Mouse (Mus musculus): Measurements from ENCODE around the gene C2cd3. TPM values are rescaled to one million over a fixed set of nuclear protein-coding genes. Genes with fewer than 3 reads are reported as not detected.

C2cd3 gene
- polyA plus RNA-seq, 1 experiment = 28.9 TPM

DNA sequence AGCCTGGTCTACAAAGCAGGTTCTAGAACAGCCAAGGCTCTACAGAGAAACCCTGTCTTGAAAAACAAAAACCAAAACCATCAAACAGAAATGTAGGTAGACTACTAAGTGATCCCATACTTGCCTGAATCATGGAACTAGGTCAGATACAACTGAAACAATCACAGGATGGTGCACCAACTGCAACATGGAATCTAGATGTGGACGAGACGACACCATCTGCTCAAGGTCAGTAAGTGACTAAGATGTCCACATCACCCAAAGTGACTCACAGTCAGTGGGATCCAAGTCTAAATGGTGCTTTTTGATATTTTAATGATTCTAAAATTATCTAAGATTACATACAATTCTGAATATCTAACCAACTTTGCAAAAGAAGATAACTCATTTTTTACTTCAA, 36.1 kb upstream of the C2cd3 start:
- Histone ChIP-seq H3K9me3 (replicated peaks; ENCODE audit: control insufficient read depth, insufficient read depth, low read length, poor library complexity, severe bottlenecking) (no peaks in the 10 kb centered on the region), H3K9ac (ENCODE audit: low read depth, poor library complexity, severe bottlenecking) (no peak overlapping the region), H3K36me3 (ENCODE audit: control insufficient read depth, insufficient read depth, low read length, poor library complexity, severe bottlenecking) (peaks cover 10% of the 10 kb centered on the region), H3K4me3 (ENCODE audit: low read depth, low read length) (no peak overlapping the region), H3K27ac (ENCODE audit: insufficient read depth, low read length) (no peak overlapping the region), H3K27me3 (ENCODE audit: control insufficient read depth, insufficient read depth, low read length, poor library complexity, severe bottlenecking) (no peaks in the 10 kb centered on the region), H3K4me1 (ENCODE audit: control insufficient read depth, insufficient read depth, low read length) (no peaks in the 10 kb centered on the region)
- no peak for TF ChIP-seq EP300 (IDR thresholded peaks at IDR 0.05; ENCODE audit: insufficient read depth, low read depth, low read length)
- no peak for TF ChIP-seq POLR2A (IDR thresholded peaks at IDR 0.05; ENCODE audit: insufficient read depth, low read length)
- no peak for TF ChIP-seq CTCF (IDR thresholded peaks at IDR 0.05; ENCODE audit: low read depth, low read length)

DNA sequence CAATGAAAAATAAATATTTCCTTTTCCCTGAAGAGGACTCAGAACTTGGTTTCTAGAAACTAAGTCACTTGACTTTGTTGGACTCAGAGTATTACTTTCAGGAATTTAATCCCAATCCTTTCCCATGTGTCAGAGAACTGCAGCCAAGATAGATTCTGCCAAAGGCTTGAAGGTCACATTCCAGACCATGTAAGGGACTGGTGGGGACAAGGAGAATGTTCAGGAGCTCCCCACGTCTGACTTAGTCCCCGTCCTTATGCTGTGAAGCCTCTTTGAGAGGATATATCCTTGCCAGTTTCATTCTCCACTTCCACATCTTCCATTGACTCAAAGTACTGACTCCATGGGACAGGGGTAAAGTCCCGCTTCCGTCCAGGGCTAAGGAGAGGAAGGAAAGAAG, 17.0 kb upstream of the C2cd3 start:
- TF ChIP-seq EP300 (IDR thresholded peaks at IDR 0.05; ENCODE audit: insufficient read depth, low read depth, low read length) (no peak), POLR2A (IDR thresholded peaks at IDR 0.05; ENCODE audit: insufficient read depth, low read length) (no peak), CTCF (IDR thresholded peaks at IDR 0.05; ENCODE audit: low read depth, low read length) (no peak)
- Histone ChIP-seq H3K27ac (ENCODE audit: insufficient read depth, low read length) (no peak overlapping the region), H3K27me3 (ENCODE audit: control insufficient read depth, insufficient read depth, low read length, poor library complexity, severe bottlenecking) (no peaks in the 10 kb centered on the region), H3K36me3 (ENCODE audit: control insufficient read depth, insufficient read depth, low read length, poor library complexity, severe bottlenecking) (no peaks in the 10 kb centered on the region), H3K4me1 (ENCODE audit: control insufficient read depth, insufficient read depth, low read length) (no peaks in the 10 kb centered on the region), H3K4me3 (ENCODE audit: low read depth, low read length) (no peak overlapping the region), H3K9me3 (replicated peaks; ENCODE audit: control insufficient read depth, insufficient read depth, low read length, poor library complexity, severe bottlenecking) (no peaks in the 10 kb centered on the region), H3K9ac (ENCODE audit: low read depth, poor library complexity, severe bottlenecking) (no peak overlapping the region)

DNA sequence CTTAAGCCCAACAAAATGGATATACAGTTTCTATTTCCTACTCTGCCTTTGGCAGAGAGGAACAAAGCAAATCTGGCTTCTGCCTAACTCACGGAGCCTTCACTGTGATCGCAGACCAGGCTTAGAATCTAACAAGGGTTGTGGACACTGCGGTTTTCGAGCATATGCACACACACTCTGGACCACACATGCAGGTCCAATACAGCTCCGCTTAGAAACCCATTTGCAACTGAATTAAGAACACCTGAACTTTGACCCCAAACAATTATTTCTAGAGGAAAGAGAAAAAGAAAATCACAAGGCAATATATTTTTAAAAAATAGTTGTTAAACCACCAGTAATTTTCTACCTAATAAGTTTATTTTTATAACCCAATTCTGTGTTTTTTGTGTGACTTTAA, 15.7 kb upstream of the C2cd3 start:
- Histone ChIP-seq H3K27me3 (ENCODE audit: control insufficient read depth, insufficient read depth, low read length, poor library complexity, severe bottlenecking) (no peaks in the 10 kb centered on the region), H3K36me3 (ENCODE audit: control insufficient read depth, insufficient read depth, low read length, poor library complexity, severe bottlenecking) (no peaks in the 10 kb centered on the region), H3K9me3 (replicated peaks; ENCODE audit: control insufficient read depth, insufficient read depth, low read length, poor library complexity, severe bottlenecking) (no peaks in the 10 kb centered on the region), H3K4me1 (ENCODE audit: control insufficient read depth, insufficient read depth, low read length) (no peaks in the 10 kb centered on the region), H3K9ac (ENCODE audit: low read depth, poor library complexity, severe bottlenecking) (no peak overlapping the region), H3K27ac (ENCODE audit: insufficient read depth, low read length) (no peak overlapping the region), H3K4me3 (ENCODE audit: low read depth, low read length) (no peak overlapping the region)
- TF ChIP-seq EP300 (IDR thresholded peaks at IDR 0.05; ENCODE audit: insufficient read depth, low read depth, low read length) = no peak
- no peak for TF ChIP-seq CTCF (IDR thresholded peaks at IDR 0.05; ENCODE audit: low read depth, low read length)
- TF ChIP-seq POLR2A (IDR thresholded peaks at IDR 0.05; ENCODE audit: insufficient read depth, low read length) = no peak

DNA sequence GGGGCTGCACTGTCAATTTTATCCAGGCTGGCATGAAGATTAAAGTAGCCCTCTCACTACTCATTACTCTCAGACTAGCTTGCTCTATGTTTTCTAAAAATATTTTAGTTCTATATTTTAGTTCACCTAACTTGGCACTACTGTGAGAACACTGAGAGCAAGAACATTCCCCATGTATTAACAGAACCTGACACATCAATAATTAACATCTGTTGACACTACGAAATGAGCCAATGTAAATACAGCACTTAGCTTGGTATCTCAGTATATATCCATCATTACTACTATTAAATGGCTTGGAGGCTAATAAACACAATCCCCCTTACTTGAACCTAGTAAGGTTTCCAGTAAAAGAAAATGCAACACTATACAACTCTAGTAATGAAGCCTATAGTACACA, 15.3 kb upstream of the C2cd3 start:
- no peak overlapping the region for H3K4me3 ChIP-seq (ENCODE audit: low read depth, low read length)
- no peaks in the 10 kb centered on the region for H3K36me3 ChIP-seq (ENCODE audit: control insufficient read depth, insufficient read depth, low read length, poor library complexity, severe bottlenecking)
- no peaks in the 10 kb centered on the region for H3K4me1 ChIP-seq (ENCODE audit: control insufficient read depth, insufficient read depth, low read length)
- H3K9me3 ChIP-seq (replicated peaks; ENCODE audit: control insufficient read depth, insufficient read depth, low read length, poor library complexity, severe bottlenecking) = no peaks in the 10 kb centered on the region
- H3K27ac ChIP-seq (ENCODE audit: insufficient read depth, low read length) = no peak overlapping the region
- no peaks in the 10 kb centered on the region for H3K27me3 ChIP-seq (ENCODE audit: control insufficient read depth, insufficient read depth, low read length, poor library complexity, severe bottlenecking)
- TF ChIP-seq POLR2A (IDR thresholded peaks at IDR 0.05; ENCODE audit: insufficient read depth, low read length) (no peak), EP300 (IDR thresholded peaks at IDR 0.05; ENCODE audit: insufficient read depth, low read depth, low read length) (no peak), CTCF (IDR thresholded peaks at IDR 0.05; ENCODE audit: low read depth, low read length) (no peak)
- H3K9ac ChIP-seq (ENCODE audit: low read depth, poor library complexity, severe bottlenecking) = no peak overlapping the region

DNA sequence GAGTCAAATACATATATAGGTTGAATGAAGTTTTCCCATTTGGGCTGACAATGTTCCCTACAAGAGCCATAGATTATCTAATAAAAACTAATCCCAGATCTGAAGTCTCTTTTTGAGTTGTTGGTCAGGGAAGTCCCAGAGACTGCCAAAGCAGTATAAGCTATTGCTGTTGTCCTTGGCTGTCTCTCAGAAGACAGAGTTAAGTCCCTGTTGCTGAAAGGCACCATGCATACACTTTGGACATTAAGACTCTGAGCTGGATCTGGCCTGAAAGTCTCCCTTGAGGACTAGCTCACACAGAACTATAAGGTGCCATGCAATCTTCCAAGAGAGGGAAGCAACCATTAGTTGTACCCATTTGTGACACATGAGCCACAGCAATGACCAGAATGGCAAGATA, 14.2 kb upstream of the C2cd3 start:
- Histone ChIP-seq H3K27ac (ENCODE audit: insufficient read depth, low read length) (no peak overlapping the region), H3K36me3 (ENCODE audit: control insufficient read depth, insufficient read depth, low read length, poor library complexity, severe bottlenecking) (no peaks in the 10 kb centered on the region), H3K4me3 (ENCODE audit: low read depth, low read length) (no peak overlapping the region), H3K27me3 (ENCODE audit: control insufficient read depth, insufficient read depth, low read length, poor library complexity, severe bottlenecking) (no peaks in the 10 kb centered on the region), H3K9me3 (replicated peaks; ENCODE audit: control insufficient read depth, insufficient read depth, low read length, poor library complexity, severe bottlenecking) (no peaks in the 10 kb centered on the region), H3K4me1 (ENCODE audit: control insufficient read depth, insufficient read depth, low read length) (no peaks in the 10 kb centered on the region), H3K9ac (ENCODE audit: low read depth, poor library complexity, severe bottlenecking) (no peak overlapping the region)
- TF ChIP-seq POLR2A (IDR thresholded peaks at IDR 0.05; ENCODE audit: insufficient read depth, low read length) = no peak

DNA sequence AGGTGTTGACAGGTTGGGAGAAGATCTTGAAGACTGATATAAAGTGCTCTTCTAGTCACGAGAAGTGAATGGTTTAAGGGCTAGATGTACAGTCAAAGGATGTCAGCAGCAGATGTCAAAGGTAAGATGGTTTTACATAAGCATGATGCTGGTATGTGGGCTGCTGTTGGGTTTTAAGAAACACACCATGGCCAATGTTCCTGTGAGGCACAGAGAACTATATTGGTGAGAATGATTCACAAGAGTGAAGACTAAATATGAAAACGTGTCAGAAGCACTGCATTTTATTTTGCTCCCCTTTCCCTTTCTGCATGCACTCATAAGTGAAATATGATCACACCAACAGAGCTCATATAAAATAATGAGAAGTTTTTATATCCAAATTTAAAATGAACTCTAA, 8.9 kb upstream of the C2cd3 start:
- Histone ChIP-seq H3K36me3 (ENCODE audit: control insufficient read depth, insufficient read depth, low read length, poor library complexity, severe bottlenecking) (no peaks in the 10 kb centered on the region), H3K27me3 (ENCODE audit: control insufficient read depth, insufficient read depth, low read length, poor library complexity, severe bottlenecking) (no peaks in the 10 kb centered on the region), H3K9ac (ENCODE audit: low read depth, poor library complexity, severe bottlenecking) (no peak overlapping the region), H3K9me3 (replicated peaks; ENCODE audit: control insufficient read depth, insufficient read depth, low read length, poor library complexity, severe bottlenecking) (no peaks in the 10 kb centered on the region), H3K4me1 (ENCODE audit: control insufficient read depth, insufficient read depth, low read length) (peaks cover 2% of the 10 kb centered on the region), H3K4me3 (ENCODE audit: low read depth, low read length) (no peak overlapping the region), H3K27ac (ENCODE audit: insufficient read depth, low read length) (no peak overlapping the region)
- TF ChIP-seq EP300 (IDR thresholded peaks at IDR 0.05; ENCODE audit: insufficient read depth, low read depth, low read length) (no peak), POLR2A (IDR thresholded peaks at IDR 0.05; ENCODE audit: insufficient read depth, low read length) (no peak), CTCF (IDR thresholded peaks at IDR 0.05; ENCODE audit: low read depth, low read length) (no peak)
